Mouse (Mus musculus) E14TG2a.4 (cell line): ENCODE data around the gene Pi4k2a.

Experiments
- CTCF ChIP-seq: conservative IDR thresholded peaks from 2 replicates; pipeline ENCODE4 v1.5.1; 2014; ENCODE audit warnings: low read length
- NANOG ChIP-seq: IDR thresholded peaks from 2 replicates; pipeline ENCODE4 v1.6.1; 2014; ENCODE audit warnings: borderline replicate concordance, low read length, mixed read lengths
- POU5F1 ChIP-seq: IDR thresholded peaks from 2 replicates; pipeline ENCODE4 v1.6.1; 2014; ENCODE audit warnings: low read length, borderline replicate concordance

- TF ChIP-seq CTCF (no peak), NANOG (no peak), POU5F1 (no peak)
Measured at GRCm38 (mm10) chr19:42118596-42118995, 28.3 kb downstream of the Pi4k2a start.
